Mouse (Mus musculus) hindbrain, embryonic 10.5 days (tissue): ENCODE results near the gene Ccdc54. TPM values are rescaled to one million over a fixed set of nuclear protein-coding genes. Genes with fewer than 3 reads are reported as not detected.

Experiments
- DNase-seq: peaks from one replicate; pipeline ENCODE4 v3.0.0-alpha.2; 2017; ENCODE audit warnings: low spot score
- H3K27ac ChIP-seq: fragments of 300-500 bp; sonication (generic); 2 replicates; pipeline ENCODE4 v1.5.1; 2016; ENCODE audit warnings: mild to moderate bottlenecking, moderate library complexity
- H3K27me3 ChIP-seq: fragments of 300-500 bp; sonication (generic); 2 replicates; pipeline ENCODE4 v1.6.1; 2016; ENCODE audit warnings: mild to moderate bottlenecking; ENCODE audit not compliant: poor library complexity, insufficient read depth, severe bottlenecking
- H3K36me3 ChIP-seq: fragments of 300-500 bp; sonication (generic); 2 replicates; pipeline ENCODE4 v1.6.1; 2016; ENCODE audit warnings: mild to moderate bottlenecking, moderate library complexity
- H3K4me1 ChIP-seq: fragments of 300-500 bp; sonication (generic); replicated peaks from 2 replicates; pipeline ENCODE4 v1.6.1; 2016; ENCODE audit warnings: mild to moderate bottlenecking
- H3K4me3 ChIP-seq: fragments of 300-500 bp; sonication (generic); 2 replicates; pipeline ENCODE4 v1.5.1; 2016; ENCODE audit warnings: mild to moderate bottlenecking, moderate library complexity
- H3K9me3 ChIP-seq: fragments of 300-500 bp; sonication (generic); 2 replicates; pipeline ENCODE4 v1.6.1; 2016; ENCODE audit warnings: mild to moderate bottlenecking, moderate library complexity
- WGBS: fragments of 180-500 bp; shearing (Covaris S2); methylation state at CpG from one replicate; pipeline ENCODE4 v1.1.7; 2016; 5-methylcytosine and 5-hydroxymethylcytosine counted together
- polyA plus RNA-seq: library from polyadenylated mRNA; unstranded; fragments of >200 nt; fragmentation: Nextera tagmentation; extraction: Ambion mirVana; gene quantifications from 2 replicates; pipeline ENCODE4 v1.2.1, GENCODE M21; 2016

Gene Ccdc54
- polyA plus RNA-seq = not detected in 2 replicates

DNA sequence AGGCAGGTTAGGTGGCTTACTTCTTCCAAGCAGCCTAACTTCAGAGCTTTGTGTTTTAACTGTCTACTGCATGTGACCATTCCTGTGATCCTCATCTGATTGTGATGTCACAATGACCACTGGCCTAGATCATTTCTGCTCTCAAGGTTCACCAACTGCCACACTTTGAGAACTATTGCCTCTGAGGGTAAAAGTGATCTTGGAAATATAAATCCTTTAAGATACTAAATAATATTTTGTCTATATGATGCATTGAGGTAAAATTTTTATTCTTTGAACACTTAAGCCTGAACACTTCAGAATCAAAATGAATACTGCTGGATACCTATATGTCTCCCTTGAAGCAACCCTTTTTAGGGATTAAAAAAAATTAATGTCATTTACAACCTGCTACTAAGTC is at the start of gene Ccdc54:
Ccdc54 (minus strand) TSS at position 101 of the 400 bp plus-strand sequence.
- Histone ChIP-seq H3K9me3 (no peaks in the 10 kb centered on the region), H3K36me3 (no peaks in the 10 kb centered on the region), H3K27me3 (peaks cover 4% of the 10 kb centered on the region; the same call in 1 of the 2 replicates), H3K4me3 (no peak within 1 kb of the TSS), H3K27ac (no peak within 1 kb of the TSS), H3K4me1 (peaks cover 3% of the 10 kb centered on the region; the same call in 1 of the 2 replicates)
- DNase-seq = no peak

DNA sequence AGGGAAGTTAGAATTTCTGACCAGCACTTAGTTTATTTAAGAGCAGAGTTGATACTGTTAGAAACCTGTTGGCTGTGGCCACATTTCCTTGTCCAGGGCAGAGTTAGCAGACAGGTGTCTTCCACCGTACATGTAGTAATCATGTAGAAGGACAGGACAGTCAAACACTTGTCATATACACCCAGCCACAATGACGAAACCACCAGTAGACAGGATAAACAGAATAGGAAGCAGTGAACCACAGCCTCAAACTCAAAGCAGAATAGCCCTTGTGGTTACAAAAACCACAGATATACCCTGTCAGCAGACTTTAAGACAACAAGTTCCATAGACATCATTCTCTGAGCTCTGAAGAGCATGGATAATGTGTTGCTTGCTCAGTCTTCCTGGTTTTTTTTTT is 41.6 kb upstream of the Ccdc54 start:
- no peaks in the 10 kb centered on the region for H3K4me1 ChIP-seq
- H3K4me3 ChIP-seq = no peak overlapping the region
- DNase-seq = no peak
- no peaks in the 10 kb centered on the region for H3K9me3 ChIP-seq
- 93% methylated on average over 2 of the region's 2 CpGs for WGBS
- H3K27me3 ChIP-seq = no peaks in the 10 kb centered on the region
- H3K27ac ChIP-seq = no peak overlapping the region
- no peaks in the 10 kb centered on the region for H3K36me3 ChIP-seq

DNA sequence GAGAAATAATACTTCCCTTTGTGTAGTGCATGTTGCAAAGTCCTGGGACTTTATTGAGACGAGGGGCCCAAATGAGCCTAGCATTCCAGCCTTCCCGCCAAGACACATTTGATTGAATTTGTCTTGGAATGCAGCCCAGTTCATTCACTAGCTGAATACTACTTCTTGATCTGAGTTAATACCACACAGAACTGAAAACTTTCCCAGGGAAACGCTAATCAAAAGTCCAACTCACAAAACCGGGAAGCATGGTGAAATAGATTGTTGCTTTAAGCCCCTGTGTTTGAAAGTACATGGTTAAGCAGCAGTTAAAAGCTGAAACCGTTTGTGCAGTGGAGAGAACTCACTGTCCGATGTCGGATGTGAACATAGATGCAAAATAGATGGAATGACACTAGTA is 24.6 kb upstream of the Ccdc54 start:
- no peaks in the 10 kb centered on the region for H3K27me3 ChIP-seq
- no peaks in the 10 kb centered on the region for H3K36me3 ChIP-seq
- no peak for DNase-seq
- no peak overlapping the region for H3K27ac ChIP-seq
- no peak overlapping the region for H3K4me3 ChIP-seq
- H3K9me3 ChIP-seq = no peaks in the 10 kb centered on the region
- H3K4me1 ChIP-seq = no peaks in the 10 kb centered on the region
- WGBS = 82% methylated on average over 7 of the region's 7 CpGs

DNA sequence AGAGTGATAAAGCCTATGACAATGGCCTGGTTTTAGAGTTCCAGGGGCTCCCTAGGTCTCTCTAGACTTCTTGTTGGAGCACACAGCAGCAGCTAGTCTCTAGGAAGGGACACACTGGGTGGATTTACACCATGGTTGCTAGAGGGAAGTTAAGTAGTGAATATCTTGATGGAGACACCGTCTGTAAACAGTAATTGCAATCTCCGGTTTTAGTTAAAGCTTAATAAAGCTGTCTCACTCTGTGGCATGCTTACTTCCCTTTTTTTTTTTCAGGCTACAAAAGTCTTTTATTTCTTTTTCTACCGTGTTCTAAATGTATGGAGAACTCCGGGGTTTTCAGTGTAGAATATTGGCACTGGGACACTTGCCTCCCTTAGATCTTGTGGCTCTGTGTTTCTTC is 22.0 kb upstream of the Ccdc54 start:
- H3K27ac ChIP-seq = no peak overlapping the region
- no peak overlapping the region for H3K4me3 ChIP-seq
- no peak for DNase-seq
- no peaks in the 10 kb centered on the region for H3K27me3 ChIP-seq
- no peaks in the 10 kb centered on the region for H3K4me1 ChIP-seq
- no peaks in the 10 kb centered on the region for H3K36me3 ChIP-seq
- WGBS = 82% methylated on average over 4 of the region's 4 CpGs
- no peaks in the 10 kb centered on the region for H3K9me3 ChIP-seq

DNA sequence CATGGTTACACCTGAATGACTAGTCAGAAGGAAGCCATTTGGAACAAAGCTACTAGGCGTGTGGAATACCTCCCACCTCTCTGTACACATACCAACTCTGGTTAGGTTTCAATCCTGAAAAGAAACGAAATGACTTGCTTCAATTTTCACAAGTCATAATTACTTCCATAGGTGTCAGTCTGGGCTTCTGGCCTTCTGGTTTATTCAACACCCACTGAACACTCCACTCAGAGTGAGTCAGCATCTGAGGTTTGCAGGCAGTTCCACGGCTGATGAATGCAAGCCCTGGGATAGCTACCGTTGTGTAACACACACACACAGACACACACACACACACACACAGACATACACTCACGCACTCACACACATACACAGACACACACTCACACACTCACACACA is 19.6 kb upstream of the Ccdc54 start:
- H3K9me3 ChIP-seq = no peaks in the 10 kb centered on the region
- H3K4me3 ChIP-seq = no peak overlapping the region
- no peaks in the 10 kb centered on the region for H3K4me1 ChIP-seq
- H3K27me3 ChIP-seq = no peaks in the 10 kb centered on the region
- no peak overlapping the region for H3K27ac ChIP-seq
- WGBS = 85% methylated on average over 5 of the region's 5 CpGs
- no peak for DNase-seq
- H3K36me3 ChIP-seq = no peaks in the 10 kb centered on the region

DNA sequence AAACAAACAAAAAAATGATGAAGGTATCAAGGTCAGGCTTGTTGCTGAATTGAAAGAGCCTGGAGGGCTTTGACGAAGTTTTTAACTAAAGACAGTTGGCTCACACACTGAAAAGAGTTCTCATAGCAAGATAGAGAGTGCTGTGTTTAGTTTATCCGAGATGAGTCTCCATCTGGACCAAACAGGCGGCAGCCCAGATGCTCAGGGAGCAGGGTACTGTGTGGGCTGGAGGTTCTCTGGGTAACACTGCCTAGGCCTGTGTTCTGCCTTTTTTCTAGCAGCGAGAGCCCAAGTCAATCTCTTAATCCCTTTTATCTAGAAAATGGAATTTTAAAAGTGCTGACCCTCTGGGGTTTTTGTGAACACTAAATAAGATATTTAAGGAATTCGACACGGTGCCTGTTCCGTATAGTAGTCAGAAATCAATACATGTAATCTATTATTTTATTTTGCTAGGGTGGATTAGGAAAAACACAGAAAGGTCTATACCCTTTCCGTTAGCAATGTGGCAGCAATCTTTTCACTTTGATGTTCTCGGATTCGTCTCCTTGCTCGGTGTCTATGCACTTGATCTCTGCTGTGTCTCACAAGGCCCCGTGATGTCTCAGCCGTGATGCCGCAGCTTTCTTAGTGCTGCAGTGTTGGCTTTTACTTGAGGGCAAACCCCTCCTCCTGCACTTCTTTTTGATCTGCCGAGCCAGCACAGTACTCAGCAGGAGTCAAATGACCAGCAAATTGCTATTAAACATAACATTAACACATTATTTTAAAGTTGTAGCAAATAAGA is 17.0 kb upstream of the Ccdc54 start:
- H3K9me3 ChIP-seq = no peaks in the 10 kb centered on the region
- no peak for DNase-seq
- H3K27me3 ChIP-seq = no peaks in the 10 kb centered on the region
- H3K4me3 ChIP-seq = no peak overlapping the region
- WGBS = 54% methylated on average over 15 of the region's 15 CpGs
- no peak overlapping the region for H3K27ac ChIP-seq
- H3K36me3 ChIP-seq = no peaks in the 10 kb centered on the region
- no peaks in the 10 kb centered on the region for H3K4me1 ChIP-seq

DNA sequence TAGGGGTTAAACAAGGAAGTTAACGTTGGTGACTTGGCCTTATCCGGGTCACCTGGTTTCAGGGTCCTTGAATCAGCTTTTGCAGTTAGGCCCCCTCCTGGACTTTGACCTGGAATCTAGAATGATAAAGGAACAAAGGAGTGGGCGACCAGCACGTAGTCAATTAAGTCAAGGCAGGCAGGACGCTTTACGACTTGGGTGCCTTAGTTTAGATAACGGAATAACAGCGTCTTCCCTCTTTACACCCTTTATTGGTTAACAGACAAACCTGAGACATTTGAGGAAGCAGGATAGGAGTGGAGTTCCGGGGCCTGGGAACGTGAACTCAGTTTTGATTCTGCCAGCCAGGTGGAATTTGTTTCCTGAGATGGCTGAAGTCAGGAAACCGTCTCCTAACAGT is 13.9 kb upstream of the Ccdc54 start:
- Histone ChIP-seq H3K36me3 (no peaks in the 10 kb centered on the region), H3K4me3 (no peak overlapping the region), H3K9me3 (no peaks in the 10 kb centered on the region), H3K27ac (no peak overlapping the region), H3K4me1 (no peaks in the 10 kb centered on the region), H3K27me3 (no peaks in the 10 kb centered on the region)
- WGBS = 81% methylated on average over 11 of the region's 11 CpGs
- DNase-seq = no peak

DNA sequence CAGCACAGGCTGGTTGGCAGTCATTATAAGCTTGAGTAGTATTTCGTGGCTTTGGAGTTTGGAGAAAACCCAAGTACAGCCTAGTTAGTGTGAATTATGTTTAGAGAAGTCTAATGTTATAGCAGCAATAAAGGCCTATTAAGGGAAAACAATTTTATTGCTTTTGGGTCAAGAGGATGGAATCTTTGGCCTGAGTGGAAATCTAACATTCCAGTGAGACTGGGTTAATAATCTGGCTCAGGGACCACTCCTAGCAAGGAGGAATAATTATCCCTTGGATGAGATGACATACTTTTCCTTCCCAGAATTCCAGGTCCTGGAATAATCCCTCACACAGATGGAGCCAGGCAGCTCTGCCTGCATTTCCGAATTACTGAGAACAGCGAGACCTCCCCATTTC is 11.0 kb upstream of the Ccdc54 start:
- Histone ChIP-seq H3K36me3 (no peaks in the 10 kb centered on the region), H3K27ac (no peak overlapping the region), H3K4me3 (no peak overlapping the region), H3K9me3 (no peaks in the 10 kb centered on the region), H3K4me1 (no peaks in the 10 kb centered on the region), H3K27me3 (no peaks in the 10 kb centered on the region)
- no peak for DNase-seq
- WGBS = 61% methylated on average over 3 of the region's 3 CpGs

DNA sequence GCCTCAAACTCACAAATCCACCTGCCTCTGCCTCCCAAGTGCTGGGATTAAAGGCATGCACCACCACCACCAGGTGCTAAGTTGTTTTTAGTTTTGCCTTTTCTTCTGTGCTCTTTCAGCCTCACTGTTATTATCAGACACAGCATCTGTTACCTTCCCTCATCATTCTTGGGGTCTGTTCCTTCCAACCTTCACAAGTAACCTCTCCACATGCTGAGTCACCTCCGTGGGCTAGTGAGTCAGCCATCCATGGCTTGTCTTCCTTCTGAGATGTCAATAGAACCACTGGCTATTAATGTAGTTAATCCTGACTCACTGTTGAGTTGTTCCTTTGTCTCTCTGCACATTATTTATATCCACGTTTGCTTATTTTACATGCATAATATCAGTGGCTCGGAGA is 9.7 kb upstream of the Ccdc54 start:
- H3K4me1 ChIP-seq = no peaks in the 10 kb centered on the region
- H3K9me3 ChIP-seq = no peaks in the 10 kb centered on the region
- no peak overlapping the region for H3K27ac ChIP-seq
- 89% methylated on average over 3 of the region's 3 CpGs for WGBS
- no peak overlapping the region for H3K4me3 ChIP-seq
- H3K27me3 ChIP-seq = no peaks in the 10 kb centered on the region
- no peaks in the 10 kb centered on the region for H3K36me3 ChIP-seq
- no peak for DNase-seq

DNA sequence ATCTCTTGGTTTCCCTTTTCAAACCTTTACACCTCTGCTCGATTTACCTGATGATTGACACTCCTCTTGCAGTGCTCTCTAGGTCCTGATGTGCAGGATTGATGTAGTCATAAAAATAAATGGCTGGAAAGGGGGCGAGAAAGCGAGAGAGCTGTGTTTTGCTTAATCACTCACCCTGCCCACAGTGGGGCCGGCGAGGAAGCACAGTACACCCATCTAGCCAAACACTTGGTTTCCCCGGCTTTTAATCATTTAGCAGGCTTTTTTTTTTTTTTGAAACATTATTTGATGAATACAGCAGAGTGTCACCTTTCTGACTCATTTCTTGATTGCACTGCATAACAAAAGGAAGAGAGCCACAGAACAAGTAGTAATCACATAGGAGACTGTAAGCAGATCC is 5.7 kb upstream of the Ccdc54 start:
- no peaks in the 10 kb centered on the region for H3K4me1 ChIP-seq
- no peak overlapping the region for H3K4me3 ChIP-seq
- WGBS = 83% methylated on average over 6 of the region's 6 CpGs
- H3K27me3 ChIP-seq = no peaks in the 10 kb centered on the region
- no peaks in the 10 kb centered on the region for H3K9me3 ChIP-seq
- DNase-seq = no peak
- H3K36me3 ChIP-seq = no peaks in the 10 kb centered on the region
- no peak overlapping the region for H3K27ac ChIP-seq

DNA sequence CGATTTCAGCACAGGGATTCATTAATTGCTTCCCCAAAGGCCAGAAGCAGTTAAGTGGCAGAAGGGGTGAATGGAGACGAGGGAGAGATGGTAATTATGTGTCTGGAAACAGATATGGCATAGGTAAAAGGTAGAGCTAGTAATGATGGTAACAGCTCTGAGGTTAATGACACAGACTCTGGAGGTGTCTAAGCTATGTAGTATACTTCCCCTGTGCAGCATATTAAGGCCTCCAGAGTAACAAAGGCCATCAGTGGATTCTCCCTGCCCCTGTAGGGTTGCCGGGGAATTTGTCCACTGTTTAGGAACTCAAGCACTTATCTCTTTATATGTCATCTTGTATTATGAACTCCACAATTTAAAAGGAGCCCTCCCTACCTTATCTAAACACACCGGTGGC is 5.2 kb upstream of the Ccdc54 start:
- WGBS = 84% methylated on average over 4 of the region's 4 CpGs
- DNase-seq = no peak

DNA sequence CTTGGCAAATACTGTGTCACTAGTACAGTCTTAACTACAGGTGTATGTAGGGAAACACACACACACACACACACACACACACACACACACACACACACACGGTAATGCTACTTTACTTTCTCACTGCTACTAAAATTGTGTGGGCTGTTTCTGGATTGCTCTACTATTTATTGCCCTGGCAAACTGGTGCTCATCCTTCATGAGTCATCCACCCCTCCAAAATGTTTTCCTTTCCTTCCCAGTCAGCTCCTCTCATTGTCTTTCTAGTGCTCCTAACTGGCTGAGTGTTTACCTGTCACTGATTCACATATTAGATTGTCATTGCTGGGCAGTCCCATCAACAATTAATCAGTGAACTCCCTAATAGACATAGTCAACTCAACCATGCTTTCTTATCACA is 3.9 kb upstream of the Ccdc54 start:
- H3K4me1 ChIP-seq = no peaks in the 10 kb centered on the region
- H3K9me3 ChIP-seq = no peaks in the 10 kb centered on the region
- H3K4me3 ChIP-seq = no peak overlapping the region
- no peaks in the 10 kb centered on the region for H3K27me3 ChIP-seq
- DNase-seq = no peak
- WGBS = 96% methylated on average over 1 of the region's 1 CpGs
- H3K36me3 ChIP-seq = no peaks in the 10 kb centered on the region
- H3K27ac ChIP-seq = no peak overlapping the region

More for the DNA sequence above, 5.2 kb upstream of the Ccdc54 start:
- H3K9me3 ChIP-seq = no peaks in the 10 kb centered on the region
- H3K4me3 ChIP-seq = no peak overlapping the region
- no peak overlapping the region for H3K27ac ChIP-seq
- no peaks in the 10 kb centered on the region for H3K4me1 ChIP-seq
- no peaks in the 10 kb centered on the region for H3K36me3 ChIP-seq
- H3K27me3 ChIP-seq = no peaks in the 10 kb centered on the region

DNA sequence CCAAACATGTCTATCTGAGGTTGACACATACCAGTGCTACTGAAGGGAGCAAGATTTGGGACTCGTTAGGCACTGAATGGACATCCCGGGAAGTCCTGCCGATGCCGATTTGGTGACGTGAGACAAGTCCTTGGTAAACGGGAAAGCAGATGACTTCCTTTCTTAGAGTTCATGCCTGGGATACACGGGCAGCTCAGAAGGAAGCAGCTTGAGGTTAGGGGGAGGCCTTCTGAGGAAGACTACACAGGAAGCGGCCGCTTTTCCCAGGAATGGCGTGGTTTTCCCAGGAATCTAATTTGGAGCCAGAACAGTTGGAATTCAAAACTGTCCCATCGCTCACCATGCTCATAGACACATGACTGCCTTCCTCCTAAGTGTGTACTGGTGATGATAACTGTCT is 2.4 kb upstream of the Ccdc54 start:
- no peaks in the 10 kb centered on the region for H3K4me1 ChIP-seq
- 87% methylated on average over 11 of the region's 11 CpGs for whole genome bisulfite sequencing
- no peaks in the 10 kb centered on the region for H3K27me3 ChIP-seq
- H3K4me3 ChIP-seq = no peak overlapping the region
- no peak overlapping the region for H3K27ac ChIP-seq
- no peak for DNase-seq
- no peaks in the 10 kb centered on the region for H3K36me3 ChIP-seq
- no peaks in the 10 kb centered on the region for H3K9me3 ChIP-seq
